Mouse (Mus musculus): ENCODE measurements at regions not wholly inside any gene's neighbourhood (a gene's known extent, or its start where the extent isn't known, plus 50 kb on each side); places are given as distances from the start of the nearest gene placed in this dataset.

GRCm38 (mm10) chr11:65408621-65409020 is 138.8 kb upstream of the Myocd start:
- TF ChIP-seq CTCF (IDR thresholded peaks at IDR 0.05; ENCODE audit: low read depth), result no peak
- no peak for TF ChIP-seq EP300 (IDR thresholded peaks at IDR 0.05; ENCODE audit: low read depth)

All from liver, postnatal 0 days (tissue).